Mouse (Mus musculus) thymus, adult 2 months (tissue): ENCODE measurements around the gene Itgal. TPM values are rescaled to one million over a fixed set of nuclear protein-coding genes. Genes with fewer than 3 reads are reported as not detected.

ENCODE experiments used
- DNase-seq: peaks from one replicate; pipeline ENCODE4 v3.0.0; 2021
- H3K27ac ChIP-seq: fragments of 200-500 bp; 2 replicates; pipeline ENCODE4 v1.5.1; 2012; ENCODE audit warnings: low read length, control low read depth; ENCODE audit not compliant: control insufficient read depth, insufficient read depth
- H3K27me3 ChIP-seq: fragments of 200-500 bp; 2 replicates; pipeline ENCODE4 v1.6.1; 2012; ENCODE audit warnings: mild to moderate bottlenecking, low read length, moderate library complexity, mixed read lengths; ENCODE audit not compliant: control insufficient read depth, insufficient read depth
- H3K36me3 ChIP-seq: fragments of 200-500 bp; 2 replicates; pipeline ENCODE4 v1.6.1; 2012; ENCODE audit warnings: mild to moderate bottlenecking, low read length, moderate library complexity; ENCODE audit not compliant: control insufficient read depth, insufficient read depth
- H3K4me1 ChIP-seq: fragments of 200-500 bp; replicated peaks from 2 replicates; pipeline ENCODE4 v1.6.1; 2012; ENCODE audit warnings: low read length; ENCODE audit not compliant: control insufficient read depth, insufficient read depth
- H3K4me3 ChIP-seq: fragments of 200-500 bp; 2 replicates; pipeline ENCODE4 v1.5.1; 2012; ENCODE audit warnings: mild to moderate bottlenecking, low read length, control low read depth, moderate library complexity; ENCODE audit not compliant: control insufficient read depth, insufficient read depth
- CTCF ChIP-seq: fragments of 200-500 bp; IDR thresholded peaks from 2 replicates; pipeline ENCODE4 v1.5.1; 2012; ENCODE audit warnings: mild to moderate bottlenecking, control low read depth, low read length, moderate library complexity, borderline replicate concordance; ENCODE audit not compliant: control insufficient read depth, poor library complexity, insufficient read depth; ENCODE audit errors: extremely low read depth
- POLR2A ChIP-seq: fragments of 200-500 bp; IDR thresholded peaks from 2 replicates; pipeline ENCODE4 v1.6.1; 2012; ENCODE audit warnings: mild to moderate bottlenecking, low read length, control low read depth, moderate library complexity; ENCODE audit not compliant: control insufficient read depth, poor library complexity, insufficient read depth; ENCODE audit errors: extremely low read depth
- WGBS: fragments of 180-500 bp; shearing (Covaris S2); methylation state at CpG from one replicate; pipeline ENCODE4 v1.1.7; 2018; 5-methylcytosine and 5-hydroxymethylcytosine counted together
- polyA plus RNA-seq: library from polyadenylated mRNA; depleted of rRNA; stranded (reverse); fragments of >200 nt; gene quantifications from 2 replicates; pipeline ENCODE4 v1.2.3, GENCODE M21; 2012

The Itgal gene
- polyA plus RNA-seq, 1 experiment, result 353 TPM

DNA sequence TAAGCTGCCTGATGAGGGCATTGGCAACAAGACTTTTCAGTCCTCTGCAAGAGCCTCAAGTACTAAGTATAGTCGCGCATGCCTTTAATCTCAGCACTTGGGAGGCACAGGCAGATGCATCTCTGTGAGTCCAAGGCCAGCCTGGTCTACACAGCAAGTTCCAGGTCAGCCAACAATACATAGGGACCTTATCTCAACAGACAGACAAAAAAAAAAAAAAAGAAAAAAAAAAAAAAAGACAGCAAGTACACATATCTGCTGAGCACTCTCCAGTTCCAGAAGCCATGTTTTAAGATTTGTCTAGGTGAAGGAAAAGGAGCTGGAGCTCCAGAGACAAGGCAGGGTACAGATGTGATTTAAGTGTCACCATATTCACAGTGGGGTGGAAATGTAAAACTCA is 40.1 kb upstream of the Itgal start:
- DNase-seq, result no peak
- WGBS, result 95% methylated on average over 2 of the region's 2 CpGs
- no peak overlapping the region for H3K4me3 ChIP-seq
- peaks cover 10% of the 10 kb centered on the region for H3K4me1 ChIP-seq
- H3K27me3 ChIP-seq, result no peaks in the 10 kb centered on the region
- no peaks in the 10 kb centered on the region for H3K36me3 ChIP-seq
- H3K27ac ChIP-seq, result no peak overlapping the region
- no peak for TF ChIP-seq POLR2A
- no peak for TF ChIP-seq CTCF

DNA sequence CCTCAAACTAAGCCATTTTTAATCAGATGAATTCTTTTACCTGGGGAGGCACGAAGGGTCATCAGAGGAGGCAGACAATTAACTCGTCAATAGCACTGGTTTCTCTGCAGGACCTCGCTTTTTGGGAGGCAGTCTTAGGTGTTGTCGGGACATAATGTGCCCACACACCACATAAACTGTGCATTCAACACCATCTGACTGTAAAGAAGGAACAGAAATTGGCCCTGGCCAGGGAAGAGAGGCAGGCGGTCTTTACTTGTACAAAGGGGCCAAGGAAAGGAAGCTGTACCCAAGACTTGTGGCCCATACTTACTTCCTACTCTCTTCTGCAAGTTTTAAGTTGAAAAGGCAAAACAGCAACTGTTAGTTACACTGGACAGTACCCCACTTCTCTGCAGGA is 39.5 kb upstream of the Itgal start:
- H3K4me3 ChIP-seq, result no peak overlapping the region
- TF ChIP-seq POLR2A (no peak), CTCF (no peak)
- no peaks in the 10 kb centered on the region for H3K36me3 ChIP-seq
- whole genome bisulfite sequencing, result 88% methylated on average over 5 of the region's 5 CpGs
- no peaks in the 10 kb centered on the region for H3K27me3 ChIP-seq
- DNase-seq, result no peak
- H3K27ac ChIP-seq, result no peak overlapping the region
- peaks cover 10% of the 10 kb centered on the region for H3K4me1 ChIP-seq

DNA sequence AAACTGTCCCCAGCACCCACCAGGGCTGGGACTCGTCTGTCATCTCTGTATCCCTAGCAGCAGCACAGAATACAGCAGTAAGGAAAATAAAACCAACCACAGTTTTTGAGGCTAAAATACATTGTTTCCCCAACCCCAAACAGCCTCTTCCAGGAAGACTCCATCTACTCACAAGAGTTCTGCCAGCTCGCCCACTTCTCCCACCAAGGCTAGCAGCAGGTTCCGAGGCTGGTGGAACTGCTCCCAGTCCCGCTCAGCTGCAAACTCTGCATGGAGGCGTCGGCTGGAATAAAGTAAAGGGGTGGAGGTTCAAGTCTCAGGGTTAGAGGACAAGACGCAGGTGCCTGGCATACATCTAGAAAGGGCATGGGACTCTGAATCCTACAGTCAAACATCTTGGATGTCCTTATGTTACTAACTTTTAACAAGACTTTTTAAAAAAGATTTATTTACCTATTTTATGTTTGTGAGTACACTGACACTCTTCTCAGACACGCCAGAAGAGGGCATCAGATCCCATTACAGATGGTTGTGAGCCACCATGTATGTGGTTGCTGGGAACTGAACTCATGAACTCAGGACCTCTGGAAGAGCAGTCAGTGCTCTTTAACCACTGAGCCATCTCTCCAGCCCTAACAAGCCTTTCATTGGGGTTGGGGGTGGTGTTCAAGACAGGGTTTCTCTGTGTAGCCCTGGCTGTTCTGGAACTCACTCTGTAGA is 36.7 kb upstream of the Itgal start:
- Histone ChIP-seq H3K4me1 (peaks cover 9% of the 10 kb centered on the region), H3K27ac (no peak overlapping the region), H3K36me3 (no peaks in the 10 kb centered on the region), H3K4me3 (no peak overlapping the region), H3K27me3 (no peaks in the 10 kb centered on the region)
- 83% methylated on average over 8 of the region's 8 CpGs for WGBS
- no peak for DNase-seq
- no peak for TF ChIP-seq POLR2A
- TF ChIP-seq CTCF, result no peak

DNA sequence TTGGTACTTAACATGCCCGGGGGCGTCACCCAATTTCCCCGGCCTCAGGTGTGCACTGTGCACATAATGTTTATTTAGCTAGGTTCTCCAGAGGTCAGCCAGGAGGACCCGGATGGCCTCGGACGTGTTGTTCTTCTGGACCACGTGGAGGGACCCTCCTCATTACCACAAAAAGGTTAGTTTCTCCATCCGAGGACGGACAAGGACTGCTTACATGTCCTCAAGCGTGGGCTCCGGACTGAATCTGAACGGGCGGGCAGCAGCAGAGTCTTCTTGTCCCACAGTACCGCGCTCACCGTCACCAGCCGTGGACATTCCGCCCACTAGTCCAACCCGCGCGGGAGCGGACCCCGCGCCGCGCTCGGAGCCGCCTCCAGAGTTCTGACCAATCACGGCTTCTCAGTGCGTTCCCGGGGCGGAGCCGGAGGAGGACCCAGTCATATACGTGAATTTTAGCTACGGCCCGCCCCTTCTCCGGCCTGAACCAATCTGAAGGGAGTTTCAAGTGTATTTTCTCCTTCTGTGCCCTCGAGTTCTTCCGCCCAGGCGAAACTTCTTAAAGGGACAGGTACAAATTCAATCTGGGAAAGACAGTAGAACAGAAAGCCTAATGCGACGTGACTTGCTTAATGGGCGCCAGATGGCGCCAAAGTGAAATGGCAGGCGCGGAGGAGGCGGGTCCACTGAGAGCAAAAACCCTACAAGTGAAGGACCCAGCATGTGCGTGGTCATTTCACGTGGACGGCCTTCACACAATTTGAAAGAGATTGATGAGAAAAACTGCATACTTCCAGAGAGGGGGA is 35.5 kb upstream of the Itgal start, which contains the start of gene Dctpp1:
Dctpp1 (minus strand) TSS at position 401 of the 803 bp plus-strand sequence.
- Histone ChIP-seq H3K36me3 (no peaks in the 10 kb centered on the region), H3K4me3 (peak within 1 kb of the TSS; percentile 75), H3K4me1 (peaks cover 5% of the 10 kb centered on the region; the same call in 1 of the 2 replicates), H3K27me3 (no peaks in the 10 kb centered on the region), H3K27ac (no peak within 1 kb of the TSS)
- TF ChIP-seq CTCF (peak; percentile 83; the same call in 1 of the 2 replicates), POLR2A (0 out of 2 replicates have a peak, but pooled peaks have one; percentile 39)
- peak; percentile 98 for DNase-seq
- WGBS, result under 1% methylated on average over 50 of the region's 50 CpGs

DNA sequence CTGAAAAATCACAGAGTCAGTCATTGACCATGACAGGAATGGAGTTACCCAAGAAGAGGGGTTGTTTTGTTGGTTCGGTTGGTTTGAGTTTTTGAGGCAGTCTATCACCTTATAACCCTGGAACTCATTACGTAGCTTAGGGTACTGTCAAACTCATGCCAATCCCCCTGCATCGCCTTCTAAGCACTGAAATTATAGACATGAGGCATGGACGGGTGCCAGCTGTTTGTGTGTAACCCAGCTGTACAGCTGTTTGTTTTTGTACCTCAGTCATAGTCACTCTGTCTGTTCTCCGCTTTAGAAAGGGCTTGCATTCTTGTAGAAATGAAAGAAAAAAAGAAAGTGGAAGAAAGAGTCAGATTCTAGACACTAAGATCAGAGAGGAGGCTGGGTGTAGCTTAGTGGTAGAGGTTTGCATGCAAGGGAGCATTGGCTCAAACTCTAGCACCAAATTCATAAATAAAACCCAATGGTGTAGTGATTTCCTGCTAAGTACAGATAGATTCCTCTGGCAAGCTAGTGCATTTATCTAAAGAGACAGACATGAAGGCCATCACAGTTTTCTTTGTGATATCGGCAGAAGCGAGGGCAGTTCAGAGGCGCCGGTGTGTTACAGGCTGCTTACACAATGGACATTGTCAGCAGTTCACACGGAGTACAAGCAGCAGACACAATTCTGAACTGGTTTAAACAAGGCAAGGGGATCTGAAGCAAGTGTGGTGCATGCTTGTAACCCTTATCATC is 33.7 kb upstream of the Itgal start:
- Histone ChIP-seq H3K4me3 (no peak overlapping the region), H3K4me1 (peaks cover 5% of the 10 kb centered on the region; the same call in 1 of the 2 replicates), H3K27ac (no peak overlapping the region), H3K27me3 (no peaks in the 10 kb centered on the region), H3K36me3 (no peaks in the 10 kb centered on the region)
- no peak for DNase-seq
- TF ChIP-seq POLR2A, result no peak
- TF ChIP-seq CTCF, result no peak
- WGBS, result 86% methylated on average over 10 of the region's 10 CpGs

DNA sequence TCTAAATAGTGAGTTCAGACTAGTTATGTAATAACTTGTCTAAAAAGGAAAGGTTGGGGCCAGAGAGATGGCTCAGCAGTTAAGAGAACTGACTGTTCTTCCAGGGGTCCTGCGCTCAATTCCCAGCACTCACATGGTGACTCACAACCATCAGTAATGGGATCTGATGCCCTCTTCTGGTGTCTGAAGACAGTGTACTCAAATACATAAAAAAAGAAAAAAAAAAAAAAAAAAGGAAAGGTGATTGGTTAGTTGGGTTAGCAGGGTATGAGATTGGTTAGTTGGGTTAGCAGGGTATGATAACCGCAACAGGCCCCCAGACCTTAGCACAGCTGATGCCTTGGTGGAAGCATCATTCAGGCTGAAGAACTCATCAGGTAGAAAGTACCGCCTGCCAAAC is 32.5 kb upstream of the Itgal start:
- Histone ChIP-seq H3K27me3 (no peaks in the 10 kb centered on the region), H3K27ac (no peak overlapping the region), H3K36me3 (no peaks in the 10 kb centered on the region), H3K4me1 (peaks cover 5% of the 10 kb centered on the region; the same call in 1 of the 2 replicates), H3K4me3 (no peak overlapping the region)
- no peak for TF ChIP-seq CTCF
- no peak for TF ChIP-seq POLR2A
- DNase-seq, result no peak
- WGBS, result 95% methylated on average over 3 of the region's 3 CpGs
